9 mouse cellular contexts compared by ENCODE assay signal in genomic region chr3:68575636-68576340, GRCm38 (mm10).
DNase-seq lines count a peak whose midpoint lies in the region; ATAC-seq and TF ChIP-seq lines count a peak whose summit lies in the region.
"Had no signal": no experiment of that assay in that cellular context is flagged by ENCODE, and none has a peak within 500 bp of the region (broad histone marks: within the 10 kb centered on the region; RNA-seq: fewer than 3 reads in every experiment).

No protein-coding gene starts in this region.

- peak overlapping the region; percentile 50 for H3K27ac ChIP-seq in hindbrain, embryonic 10.5 days
- H3K27ac ChIP-seq in hindbrain, embryonic 11.5 days (ENCODE audit: low read depth, low read length) = no peak overlapping the region
- H3K27ac ChIP-seq in intestine, embryonic 16.5 days (ENCODE audit: low read length) = 0 out of 2 replicates have a peak overlapping the region, but pooled peaks have one; percentile 17

- H3K4me3 ChIP-seq in hindbrain, embryonic 10.5 days = no peak overlapping the region
- H3K4me3 ChIP-seq in hindbrain, embryonic 11.5 days (ENCODE audit: low read depth, low read length) = no peak overlapping the region
- H3K4me3 ChIP-seq in intestine, embryonic 16.5 days (ENCODE audit: low read length) = no peak overlapping the region

- H3K9ac ChIP-seq in hindbrain, embryonic 11.5 days (ENCODE audit: low read depth, low read length) = no peak overlapping the region
- H3K9ac ChIP-seq in intestine, embryonic 16.5 days (ENCODE audit: low read depth, low read length) = no peak overlapping the region

- H3K4me2 ChIP-seq in hindbrain, embryonic 11.5 days (replicated peaks; ENCODE audit: low read depth, low read length) = no peak overlapping the region; the same call in 1 of the 2 replicates
- H3K4me2 ChIP-seq in intestine, embryonic 16.5 days (ENCODE audit: low read depth, low read length) = no peak overlapping the region

- TF ChIP-seq POLR2A in brain, embryonic 14.5 days (IDR thresholded peaks at IDR 0.05; ENCODE audit: borderline replicate concordance, extremely low read depth, insufficient read depth, insufficient read length, poor library complexity, severe bottlenecking) = no peak

- no peak for TF ChIP-seq CTCF in brain, embryonic 14.5 days (IDR thresholded peaks at IDR 0.05; ENCODE audit: borderline replicate concordance, extremely low read depth, insufficient read depth, insufficient read length)

- no peak for ATAC-seq in hindbrain, embryonic 11.5 days (ENCODE audit: low FRiP score)
- ATAC-seq in intestine, embryonic 16.5 days = no peak

- no peak for DNase-seq in hindbrain, embryonic 10.5 days (ENCODE audit: low spot score)
- DNase-seq in hindbrain, embryonic 11.5 days (ENCODE audit: low spot score) = no peak
- DNase-seq in brain, embryonic 14.5 days (ENCODE audit: low read depth) = peak; percentile 68
- peak; percentile 59 to 79 for DNase-seq in cerebellum, postnatal 36 days
- no peak for DNase-seq in retina, postnatal 1 day
- no peak for DNase-seq in ovary, postnatal 14 days (ENCODE audit: low spot score)
- DNase-seq in c-Kit-positive CD71-positive TER-119-positive erythroid progenitor cells, embryonic 14.5 days (ENCODE audit: low spot score) = no peak
- DNase-seq: kidney, adult 9 months had no signal

- no peaks in the 10 kb centered on the region for H3K27me3 ChIP-seq in hindbrain, embryonic 10.5 days (ENCODE audit: insufficient read depth, poor library complexity, severe bottlenecking)
- H3K27me3 ChIP-seq in hindbrain, embryonic 11.5 days (ENCODE audit: control insufficient read depth, insufficient read depth, low read length) = no peaks in the 10 kb centered on the region
- H3K27me3 ChIP-seq in intestine, embryonic 16.5 days (replicated peaks; ENCODE audit: control insufficient read depth, insufficient read depth, low read length) = no peaks in the 10 kb centered on the region

- H3K4me1 ChIP-seq in hindbrain, embryonic 10.5 days (replicated peaks) = peaks cover 59% of the 10 kb centered on the region
- H3K4me1 ChIP-seq in hindbrain, embryonic 11.5 days (replicated peaks; ENCODE audit: control insufficient read depth, insufficient read depth, low read length) = no peaks in the 10 kb centered on the region; the same call in 1 of the 2 replicates
- H3K4me1 ChIP-seq in intestine, embryonic 16.5 days (ENCODE audit: control insufficient read depth, insufficient read depth, low read length) = peaks cover 22% of the 10 kb centered on the region

- 78% methylated on average over 10 of the region's 10 CpGs for WGBS in hindbrain, embryonic 10.5 days
- WGBS in hindbrain, embryonic 11.5 days = 69% methylated on average over 10 of the region's 10 CpGs
- 57% methylated on average over 10 of the region's 10 CpGs for WGBS in intestine, embryonic 16.5 days

- H3K9me3 ChIP-seq in hindbrain, embryonic 10.5 days = no peaks in the 10 kb centered on the region
- H3K9me3 ChIP-seq in hindbrain, embryonic 11.5 days (ENCODE audit: control insufficient read depth, low read length) = no peaks in the 10 kb centered on the region
- no peaks in the 10 kb centered on the region for H3K9me3 ChIP-seq in intestine, embryonic 16.5 days (ENCODE audit: control insufficient read depth, low read length)

- no peaks in the 10 kb centered on the region for H3K36me3 ChIP-seq in hindbrain, embryonic 10.5 days
- no peaks in the 10 kb centered on the region for H3K36me3 ChIP-seq in hindbrain, embryonic 11.5 days (ENCODE audit: control insufficient read depth, insufficient read depth, low read length)
- no peaks in the 10 kb centered on the region for H3K36me3 ChIP-seq in intestine, embryonic 16.5 days (ENCODE audit: control insufficient read depth, insufficient read depth, low read length)

Comparison
In these comparisons a context has a peak if more than half of its experiments do, and no peak if none do; other contexts are left out.
1. DNase-seq: peak in brain, embryonic 14.5 days (single experiment) and cerebellum, postnatal 36 days (2 of 2); none in hindbrain, embryonic 10.5 days (single experiment), hindbrain, embryonic 11.5 days (single experiment), retina, postnatal 1 day (single experiment), ovary, postnatal 14 days (single experiment) and c-Kit-positive CD71-positive TER-119-positive erythroid progenitor cells, embryonic 14.5 days (single experiment).